Mouse (Mus musculus): ENCODE results near the gene Fn3k. TPM values are rescaled to one million over a fixed set of nuclear protein-coding genes. Genes with fewer than 3 reads are reported as not detected.

Fn3k gene
- total RNA-seq, 1 experiment, result 0.18 TPM

GRCm38 (mm10) chr11:121481129-121481528 lies 46.4 kb downstream of the Fn3k start:
- in situ Hi-C loops (cut with MboI; ENCODE audit: low sequenced_read_pairs in 2 of 2, unreplicated experiment in 2 of 2), result no loop called here
- TF ChIP-seq ZNF384 (IDR thresholded peaks at IDR 0.05; ENCODE audit: low read depth, low read length) (no peak), HCFC1 (IDR thresholded peaks at IDR 0.05; ENCODE audit: borderline replicate concordance, insufficient read depth, low read length) (no peak), ZC3H11A (IDR thresholded peaks at IDR 0.05; ENCODE audit: borderline replicate concordance, low read depth, low read length) (no peak), MAFK (IDR thresholded peaks at IDR 0.05; ENCODE audit: insufficient read depth, low read depth, low read length) (no peak), CHD2 (IDR thresholded peaks at IDR 0.05; ENCODE audit: low read depth, low read length) (no peak)
- peaks cover 10% of the 10 kb centered on the region; the same call in 1 of the 2 replicates for H3K36me3 ChIP-seq (ENCODE audit: control insufficient read depth, insufficient read depth, low read length, poor library complexity, severe bottlenecking)
- no peak overlapping the region for H3K4me3 ChIP-seq (ENCODE audit: insufficient read depth in 1 of 2, low read depth in 1 of 2, low read length in 2 of 2, poor library complexity in 1 of 2, severe bottlenecking in 1 of 2)
- H3K9me3 ChIP-seq (ENCODE audit: control insufficient read depth, insufficient read depth, low read depth, low read length), result no peaks in the 10 kb centered on the region
- H3K4me1 ChIP-seq (ENCODE audit: control insufficient read depth in 2 of 2, insufficient read depth in 2 of 2, low read length in 2 of 2, poor library complexity in 1 of 2), result peaks cover 0 to 4% of the 10 kb centered on the region in 2 experiments; a peak in 1 of 4 replicates
- no peak overlapping the region for H3K27ac ChIP-seq (ENCODE audit: insufficient read depth, low read depth, low read length, poor library complexity, severe bottlenecking)
- H3K9ac ChIP-seq (ENCODE audit: insufficient read depth, low read depth, low read length, poor library complexity, severe bottlenecking), result no peak overlapping the region
- no peak for DNase-seq (ENCODE audit: low read depth, low spot score)

DNA sequence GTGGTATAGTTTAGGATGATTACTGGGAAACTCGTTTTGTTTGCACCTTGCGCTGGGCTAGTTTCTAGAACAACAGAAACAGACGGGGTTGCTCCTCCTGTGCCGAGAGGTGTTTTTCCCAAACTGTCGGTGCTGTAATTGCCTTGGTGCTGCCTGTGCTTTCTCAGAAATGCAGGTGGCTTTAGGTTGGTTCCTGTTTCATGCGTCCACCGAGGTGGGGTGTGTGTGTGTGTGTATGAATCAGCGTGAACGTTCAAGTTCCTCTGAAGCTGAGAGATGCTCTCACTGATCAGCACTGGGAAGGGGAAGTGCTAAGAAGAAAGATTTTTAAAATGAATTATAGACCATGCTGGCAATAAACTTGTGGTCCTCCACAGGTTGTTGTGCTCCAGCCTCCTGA lies 51.2 kb downstream of the Fn3k start:
- Histone ChIP-seq H3K4me1 (ENCODE audit: control insufficient read depth in 2 of 2, insufficient read depth in 2 of 2, low read length in 2 of 2, poor library complexity in 1 of 2) (0 out of 4 replicates have a peak, but pooled peaks cover 0 to 4% of the 10 kb centered on the region in 2 experiments), H3K36me3 (ENCODE audit: control insufficient read depth, insufficient read depth, low read length, poor library complexity, severe bottlenecking) (peaks cover 7% of the 10 kb centered on the region; the same call in 1 of the 2 replicates), H3K9me3 (ENCODE audit: control insufficient read depth, insufficient read depth, low read depth, low read length) (no peaks in the 10 kb centered on the region), H3K4me3 (ENCODE audit: insufficient read depth in 1 of 2, low read depth in 1 of 2, low read length in 2 of 2, poor library complexity in 1 of 2, severe bottlenecking in 1 of 2) (no peak overlapping the region), H3K27ac (ENCODE audit: insufficient read depth, low read depth, low read length, poor library complexity, severe bottlenecking) (no peak overlapping the region), H3K9ac (ENCODE audit: insufficient read depth, low read depth, low read length, poor library complexity, severe bottlenecking) (no peak overlapping the region)
- DNase-seq (ENCODE audit: low read depth, low spot score), result no peak
- no peak for TF ChIP-seq MAFK (IDR thresholded peaks at IDR 0.05; ENCODE audit: insufficient read depth, low read depth, low read length)
- in situ Hi-C loops (cut with MboI; ENCODE audit: low sequenced_read_pairs in 2 of 2, unreplicated experiment in 2 of 2), result no loop called here

GRCm38 (mm10) chr11:121490651-121491050 lies 55.9 kb downstream of the Fn3k start:
- no peak for TF ChIP-seq ZNF384 (IDR thresholded peaks at IDR 0.05; ENCODE audit: low read depth, low read length)
- no peak overlapping the region for H3K9ac ChIP-seq (ENCODE audit: insufficient read depth, low read depth, low read length, poor library complexity, severe bottlenecking)

More at GRCm38 (mm10) chr11:121490651-121491050, 55.9 kb downstream of the Fn3k start:
- no peak for DNase-seq (ENCODE audit: low read depth, low spot score)
- H3K4me1 ChIP-seq (ENCODE audit: control insufficient read depth in 2 of 2, insufficient read depth in 2 of 2, low read length in 2 of 2, poor library complexity in 1 of 2), result peaks cover 0 to 2% of the 10 kb centered on the region in 2 experiments; a peak in 1 of 4 replicates
- no peaks in the 10 kb centered on the region for H3K9me3 ChIP-seq (ENCODE audit: control insufficient read depth, insufficient read depth, low read depth, low read length)
- H3K36me3 ChIP-seq (ENCODE audit: control insufficient read depth, insufficient read depth, low read length, poor library complexity, severe bottlenecking), result peaks cover 6% of the 10 kb centered on the region; the same call in 1 of the 2 replicates
- in situ Hi-C loops (cut with MboI; ENCODE audit: low sequenced_read_pairs in 2 of 2, unreplicated experiment in 2 of 2), result no loop called here
- H3K27ac ChIP-seq (ENCODE audit: insufficient read depth, low read depth, low read length, poor library complexity, severe bottlenecking), result no peak overlapping the region
- H3K4me3 ChIP-seq (ENCODE audit: insufficient read depth in 1 of 2, low read depth in 1 of 2, low read length in 2 of 2, poor library complexity in 1 of 2, severe bottlenecking in 1 of 2), result no peak overlapping the region

Other genes with a start within 250 kb of the Fn3k start
- gene Hexdc, start 230.5 kb upstream of the Fn3k start, total RNA-seq (2012; rRNA removed), result 13.3 and 15.5 TPM in 2 replicates
- 16.3 and 23.2 TPM in 2 replicates for gene Ogfod3, start 230.2 kb upstream of the Fn3k start, total RNA-seq (2012; rRNA removed)
- 20.8 and 29.3 TPM in 2 replicates for gene Cybc1, start 205.6 kb upstream of the Fn3k start, total RNA-seq (2012; rRNA removed)
- gene Narf, start 197.7 kb upstream of the Fn3k start, total RNA-seq (2012; rRNA removed), result 10.9 and 11.7 TPM in 2 replicates
- 19.1 and 23.2 TPM in 2 replicates for gene Foxk2, start 174.9 kb upstream of the Fn3k start, total RNA-seq (2012; rRNA removed)
- 50.5 and 71.8 TPM in 2 replicates for gene Wdr45b, start 80.5 kb upstream of the Fn3k start, total RNA-seq (2012; rRNA removed)
- not detected in 2 replicates for gene Rab40b, start 46.7 kb upstream of the Fn3k start, total RNA-seq (2012; rRNA removed)
- gene Fn3krp, start 13.5 kb upstream of the Fn3k start, total RNA-seq (2012; rRNA removed), result 6.2 and 9.9 TPM in 2 replicates
- 68.6 and 70.6 TPM in 2 replicates for gene Tbcd, start 17.0 kb downstream of the Fn3k start, total RNA-seq (2012; rRNA removed)
- 1.5 and 2.2 TPM in 2 replicates for gene Zfp750, start 84.4 kb downstream of the Fn3k start, total RNA-seq (2012; rRNA removed)
- gene B3gntl1, start 238.2 kb downstream of the Fn3k start, total RNA-seq (2012; rRNA removed), result 13.2 and 17.6 TPM in 2 replicates